Mouse (Mus musculus) stomach, embryonic 15.5 days (tissue): ENCODE results near the gene Gpr33. TPM values are rescaled to one million over a fixed set of nuclear protein-coding genes. Genes with fewer than 3 reads are reported as not detected.

ENCODE experiments used
- ATAC-seq: fragments of 200-750 bp; cut with Nextera tagmentation; 2 replicates; pipeline ENCODE4 v1.8.0; 2017; ENCODE audit warnings: low read depth, moderate number of reproducible peaks, moderate TSS enrichment; ENCODE audit not compliant: insufficient read depth, low FRiP score
- H3K27ac ChIP-seq: fragments of 300-500 bp; sonication (generic); 2 replicates; pipeline ENCODE4 v1.5.1; 2015; ENCODE audit warnings: mild to moderate bottlenecking, inconsistent platforms
- H3K27me3 ChIP-seq: fragments of 300-500 bp; sonication (generic); replicated peaks from 2 replicates; pipeline ENCODE4 v1.6.1; 2015; ENCODE audit warnings: inconsistent platforms
- H3K36me3 ChIP-seq: fragments of 300-500 bp; sonication (generic); 2 replicates; pipeline ENCODE4 v1.6.1; 2015; ENCODE audit warnings: inconsistent platforms
- H3K4me1 ChIP-seq: fragments of 300-500 bp; sonication (generic); 2 replicates; pipeline ENCODE4 v1.6.1; 2015; ENCODE audit warnings: inconsistent platforms
- H3K4me2 ChIP-seq: fragments of 300-500 bp; sonication (generic); 2 replicates; pipeline ENCODE4 v1.6.1; 2015; ENCODE audit warnings: mild to moderate bottlenecking, inconsistent platforms
- H3K4me3 ChIP-seq: fragments of 300-500 bp; sonication (generic); replicated peaks from 2 replicates; pipeline ENCODE4 v1.5.1; 2015; ENCODE audit warnings: inconsistent platforms
- H3K9ac ChIP-seq: fragments of 300-500 bp; sonication (generic); 2 replicates; pipeline ENCODE4 v1.6.1; 2015; ENCODE audit warnings: inconsistent platforms
- H3K9me3 ChIP-seq: fragments of 300-500 bp; sonication (generic); 2 replicates; pipeline ENCODE4 v1.6.1; 2016; ENCODE audit warnings: inconsistent platforms
- WGBS: fragments of 180-500 bp; shearing (Covaris S2); methylation state at CpG from one replicate; pipeline ENCODE4 v1.1.7; 2015; 5-methylcytosine and 5-hydroxymethylcytosine counted together
- polyA plus RNA-seq: library from polyadenylated mRNA; unstranded; fragments of >200 nt; fragmentation: Nextera tagmentation; extraction: Ambion mirVana; gene quantifications from 2 replicates; pipeline ENCODE4 v1.2.1, GENCODE M21; 2015

The Gpr33 gene
- polyA plus RNA-seq, 1 experiment from 2014 or later: not detected

DNA sequence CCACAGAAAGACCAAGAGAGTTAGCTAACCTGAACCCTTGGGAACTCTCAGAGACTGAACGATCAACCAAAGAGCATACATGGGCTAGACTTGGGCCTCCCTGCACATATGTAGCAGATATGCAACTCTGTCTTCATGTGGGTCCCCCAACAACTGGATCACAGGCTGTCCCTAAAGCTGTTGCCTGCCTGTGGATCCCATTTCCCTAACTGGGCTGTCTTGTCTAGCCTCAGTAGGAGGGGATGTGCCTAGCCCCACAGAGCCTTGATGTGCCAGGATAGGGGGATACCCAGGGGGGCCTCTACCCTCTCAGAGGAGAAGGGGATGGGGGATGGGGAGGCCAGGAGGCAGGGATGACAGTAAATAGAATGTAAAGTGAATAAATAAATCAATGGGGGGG lies 44.2 kb downstream of the Gpr33 start:
- Histone ChIP-seq H3K9me3 (no peaks in the 10 kb centered on the region), H3K27ac (no peak overlapping the region), H3K4me2 (no peak overlapping the region), H3K4me1 (no peaks in the 10 kb centered on the region), H3K4me3 (no peak overlapping the region), H3K36me3 (no peaks in the 10 kb centered on the region), H3K9ac (no peak overlapping the region), H3K27me3 (no peaks in the 10 kb centered on the region)
- no peak for ATAC-seq
- 89% methylated on average over 1 of the region's 1 CpGs for WGBS

GRCm38 (mm10) chr12:51976531-51976930 lies 51.3 kb downstream of the Gpr33 start:
- no peak for ATAC-seq
- no peaks in the 10 kb centered on the region for H3K9me3 ChIP-seq

DNA sequence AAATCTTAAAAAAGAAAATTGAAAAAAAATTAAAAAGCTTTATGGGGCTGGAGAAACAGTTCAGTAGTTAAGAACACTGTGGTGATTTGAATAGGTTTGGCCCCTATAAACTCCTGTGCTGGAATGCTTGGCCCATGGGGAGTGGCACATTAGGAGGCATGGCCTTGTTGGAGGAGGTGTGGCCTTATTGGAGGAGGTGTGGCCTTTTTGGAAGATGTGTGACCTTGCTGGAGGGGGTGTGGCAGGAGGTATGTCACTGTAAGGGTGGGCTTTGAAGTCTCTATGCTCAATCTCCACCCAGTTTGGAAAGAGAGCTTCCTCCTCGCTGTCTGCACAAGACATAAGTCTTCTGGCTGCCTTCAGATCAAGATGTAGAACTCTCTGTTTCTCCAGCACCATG lies 53.5 kb downstream of the Gpr33 start:
- no peak overlapping the region for H3K4me2 ChIP-seq
- 96% methylated on average over 1 of the region's 1 CpGs for WGBS
- H3K4me1 ChIP-seq: 0 out of 2 replicates have a peak, but pooled peaks cover 7% of the 10 kb centered on the region
- H3K27ac ChIP-seq: no peak overlapping the region
- H3K27me3 ChIP-seq: no peaks in the 10 kb centered on the region
- no peak overlapping the region for H3K9ac ChIP-seq
- no peaks in the 10 kb centered on the region for H3K9me3 ChIP-seq
- H3K4me3 ChIP-seq: no peak overlapping the region
- no peak for ATAC-seq
- H3K36me3 ChIP-seq: no peaks in the 10 kb centered on the region

More at GRCm38 (mm10) chr12:51976531-51976930, 51.3 kb downstream of the Gpr33 start:
- no peak overlapping the region for H3K9ac ChIP-seq
- 65% methylated on average over 9 of the region's 9 CpGs for WGBS
- no peaks in the 10 kb centered on the region for H3K36me3 ChIP-seq
- no peak overlapping the region for H3K4me2 ChIP-seq
- no peak overlapping the region for H3K4me3 ChIP-seq
- no peaks in the 10 kb centered on the region for H3K27me3 ChIP-seq
- no peaks in the 10 kb centered on the region for H3K4me1 ChIP-seq
- H3K27ac ChIP-seq: no peak overlapping the region

Other genes starting within 250 kb of the Gpr33 start
- 38.3 and 40.7 TPM in 2 replicates for gene Hectd1, start 198.5 kb downstream of the Gpr33 start, polyA plus RNA-seq
- 10.0 and 10.6 TPM in 2 replicates for gene Heatr5a, start 56.7 kb downstream of the Gpr33 start, polyA plus RNA-seq
- gene Dtd2, start 21.6 kb downstream of the Gpr33 start, polyA plus RNA-seq: 24.4 TPM in 2 replicates
- 10.7 and 12.4 TPM in 2 replicates for gene Nubpl, start 69.7 kb upstream of the Gpr33 start, polyA plus RNA-seq